Mouse (Mus musculus) forebrain, embryonic 15.5 days (tissue): ENCODE results near the gene Wfdc5. TPM values are rescaled to one million over a fixed set of nuclear protein-coding genes. Genes with fewer than 3 reads are reported as not detected.
"Not testable (repeated sequence)": the region's sequence is repeated elsewhere in the genome, so short reads cannot be mapped to it uniquely, and the experiment has no call there.

Source experiments
- ATAC-seq: fragments of 200-750 bp; cut with Nextera tagmentation; replicated peaks from 2 replicates; pipeline ENCODE4 v1.8.0; 2017; ENCODE audit warnings: mild to moderate bottlenecking, moderate TSS enrichment, moderate library complexity
- H3K27ac ChIP-seq: fragments of 300-500 bp; sonication (generic); replicated peaks from 2 replicates; pipeline ENCODE4 v1.5.1; 2015; ENCODE audit warnings: mild to moderate bottlenecking, inconsistent platforms
- H3K27me3 ChIP-seq: fragments of 300-500 bp; sonication (generic); 2 replicates; pipeline ENCODE4 v1.6.1; 2015; ENCODE audit warnings: inconsistent platforms
- H3K36me3 ChIP-seq: fragments of 300-500 bp; sonication (generic); 2 replicates; pipeline ENCODE4 v1.6.1; 2015; ENCODE audit warnings: mild to moderate bottlenecking, inconsistent platforms
- H3K4me1 ChIP-seq: fragments of 300-500 bp; sonication (generic); 2 replicates; pipeline ENCODE4 v1.6.1; 2015; ENCODE audit warnings: inconsistent platforms
- H3K4me2 ChIP-seq: fragments of 300-500 bp; sonication (generic); replicated peaks from 2 replicates; pipeline ENCODE4 v1.6.1; 2015; ENCODE audit warnings: mild to moderate bottlenecking, inconsistent platforms
- H3K4me3 ChIP-seq: fragments of 300-500 bp; sonication (generic); 2 replicates; pipeline ENCODE4 v1.5.1; 2015; ENCODE audit warnings: mild to moderate bottlenecking, inconsistent platforms
- H3K9ac ChIP-seq: fragments of 300-500 bp; sonication (generic); replicated peaks from 2 replicates; pipeline ENCODE4 v1.6.1; 2015; ENCODE audit warnings: mild to moderate bottlenecking, inconsistent platforms
- H3K9me3 ChIP-seq: fragments of 300-500 bp; sonication (generic); 2 replicates; pipeline ENCODE4 v1.6.1; 2016; ENCODE audit warnings: inconsistent platforms
- WGBS: fragments of 180-500 bp; shearing (Covaris S2); methylation state at CpG from one replicate; pipeline ENCODE4 v1.1.7; 2015; ENCODE audit warnings: mixed read lengths; 5-methylcytosine and 5-hydroxymethylcytosine counted together
- polyA plus RNA-seq: library from polyadenylated mRNA; unstranded; fragments of >200 nt; fragmentation: Nextera tagmentation; extraction: Ambion mirVana; gene quantifications from 2 replicates; pipeline ENCODE4 v1.2.1, GENCODE M21; 2015

The Wfdc5 gene
- polyA plus RNA-seq, result not detected in 2 replicates

DNA sequence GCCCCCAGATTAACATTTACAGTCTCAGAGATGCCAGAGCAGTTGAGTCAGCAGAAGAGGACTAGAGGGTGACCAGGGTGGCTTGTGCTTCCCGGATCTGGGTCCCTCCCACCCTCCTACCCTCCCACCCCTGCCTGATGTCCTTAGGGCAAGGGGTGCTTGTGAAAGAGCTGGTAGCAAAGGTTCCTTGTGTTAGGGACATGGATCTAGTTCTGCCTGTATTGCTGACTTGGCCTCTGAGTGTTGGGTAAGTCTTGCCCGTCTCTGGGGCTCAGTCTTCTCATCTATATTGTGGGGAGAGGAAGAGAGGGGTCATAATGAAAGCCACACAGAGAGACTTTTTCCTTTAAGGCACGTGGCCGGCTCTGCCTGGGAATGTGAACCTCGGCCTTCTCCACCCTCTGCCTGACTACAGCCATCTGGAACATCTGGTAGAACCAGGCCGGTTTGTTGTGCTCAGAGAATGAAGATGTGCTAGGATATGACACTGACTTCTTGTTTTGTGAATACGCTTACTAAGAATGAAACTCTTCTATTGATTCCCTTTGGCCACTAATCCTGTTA, at the start of gene Wfdc5:
Gene Wfdc5, minus strand, starts transcription at position 51 of the 564 bp plus-strand sequence.
- Histone ChIP-seq H3K4me3 (no peak within 1 kb of the TSS), H3K4me2 (no peak within 1 kb of the TSS), H3K27ac (no peak within 1 kb of the TSS), H3K9me3 (no peaks in the 10 kb centered on the region), H3K36me3 (no peaks in the 10 kb centered on the region), H3K27me3 (no peaks in the 10 kb centered on the region), H3K9ac (no peak within 1 kb of the TSS), H3K4me1 (no peaks in the 10 kb centered on the region)
- 82% methylated on average over 7 of the region's 7 CpGs for WGBS
- ATAC-seq, result no peak

DNA sequence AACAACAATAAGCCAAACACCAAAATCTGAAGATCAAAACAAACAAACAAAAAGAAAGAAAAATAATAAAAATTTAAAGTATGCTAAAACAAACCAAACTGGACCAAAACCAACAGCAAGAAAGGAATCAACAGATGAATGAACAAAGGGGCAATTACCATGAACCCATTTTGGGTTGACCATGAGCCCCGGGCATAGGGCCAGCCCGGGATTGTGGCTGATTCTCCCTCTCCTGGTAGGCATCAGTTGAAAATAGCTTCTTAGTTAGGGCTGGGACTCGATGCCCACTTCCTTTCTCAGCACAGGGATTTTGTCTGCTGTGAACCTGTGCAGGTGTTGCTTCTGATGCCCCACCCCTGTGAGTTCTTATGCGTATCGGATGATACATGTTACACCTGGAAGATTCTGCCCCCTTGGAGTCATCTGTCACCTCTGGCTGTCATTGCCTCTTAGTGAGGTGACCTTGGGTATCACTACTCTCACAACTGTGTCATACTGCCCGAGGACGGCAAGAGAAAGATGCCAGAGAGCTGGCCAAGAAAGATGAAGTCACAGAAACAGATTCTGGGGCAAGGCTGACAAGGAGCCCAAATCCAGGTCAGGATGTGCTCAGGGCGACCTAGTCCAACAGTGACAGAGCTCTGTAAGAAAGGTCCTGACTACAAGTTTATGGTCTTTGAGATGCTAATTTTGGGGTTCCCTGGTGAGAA, 46.0 kb upstream of the Wfdc5 start:
- Histone ChIP-seq H3K27me3 (no peaks in the 10 kb centered on the region), H3K4me2 (no peak overlapping the region), H3K36me3 (no peaks in the 10 kb centered on the region), H3K9ac (no peak overlapping the region), H3K27ac (no peak overlapping the region), H3K4me3 (no peak overlapping the region), H3K4me1 (no peaks in the 10 kb centered on the region), H3K9me3 (no peaks in the 10 kb centered on the region)
- no peak for ATAC-seq
- WGBS, result 88% methylated on average over 8 of the region's 8 CpGs

DNA sequence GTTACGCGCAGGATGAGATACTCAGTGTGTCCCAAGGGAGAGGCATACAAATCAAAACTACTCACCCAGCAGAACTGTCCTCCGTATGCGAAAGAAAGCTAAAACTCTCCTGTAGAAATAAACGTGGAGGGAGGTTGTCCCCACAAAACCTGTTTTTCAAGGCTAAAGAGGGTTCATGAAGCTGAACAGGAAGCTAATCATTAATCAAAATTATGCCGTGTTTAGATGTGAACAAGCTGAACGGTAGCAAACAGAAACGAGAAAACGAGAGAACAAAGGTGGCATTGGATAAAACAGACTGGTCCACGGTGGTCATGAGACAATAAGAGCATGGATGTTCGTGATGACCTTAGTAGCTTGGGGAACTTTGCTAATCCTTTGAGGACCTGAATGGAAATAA, 39.0 kb upstream of the Wfdc5 start, which contains the start of gene Wfdc15b:
Gene Wfdc15b, minus strand, starts transcription at position 139 of the 400 bp plus-strand sequence.
- Histone ChIP-seq H3K9me3 (no peaks in the 10 kb centered on the region), H3K4me3 (no peak within 1 kb of the TSS), H3K36me3 (no peaks in the 10 kb centered on the region), H3K4me2 (no peak within 1 kb of the TSS), H3K4me1 (no peaks in the 10 kb centered on the region), H3K27ac (no peak within 1 kb of the TSS), H3K27me3 (no peaks in the 10 kb centered on the region), H3K9ac (no peak within 1 kb of the TSS)
- WGBS, result 86% methylated on average over 11 of the region's 11 CpGs
- no peak for ATAC-seq

DNA sequence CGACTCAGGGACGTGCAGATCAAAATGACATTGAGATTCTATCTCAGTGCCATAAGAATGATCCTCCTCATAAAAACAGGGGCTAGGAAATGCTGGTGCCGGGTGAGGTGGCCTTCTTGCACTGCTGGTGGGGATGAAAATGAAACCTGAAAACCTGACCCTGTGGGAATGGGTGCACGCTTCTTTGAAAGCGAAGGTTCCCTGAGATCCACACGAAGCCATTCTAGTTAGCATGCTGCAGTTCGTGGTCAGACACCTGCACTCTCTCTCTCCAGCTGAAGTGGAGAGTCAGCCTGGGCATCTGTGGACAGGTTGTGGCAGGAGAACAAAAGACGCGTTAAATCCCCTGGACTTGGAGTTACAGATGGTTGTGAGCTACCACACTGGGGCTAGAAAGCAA, 36.8 kb upstream of the Wfdc5 start:
- H3K4me3 ChIP-seq, result no peak overlapping the region
- H3K27me3 ChIP-seq, result no peaks in the 10 kb centered on the region
- no peak overlapping the region for H3K4me2 ChIP-seq
- no peaks in the 10 kb centered on the region for H3K9me3 ChIP-seq
- no peaks in the 10 kb centered on the region for H3K4me1 ChIP-seq
- ATAC-seq, result no peak
- 89% methylated on average over 9 of the region's 9 CpGs for WGBS
- H3K36me3 ChIP-seq, result no peaks in the 10 kb centered on the region
- no peak overlapping the region for H3K9ac ChIP-seq
- no peak overlapping the region for H3K27ac ChIP-seq

DNA sequence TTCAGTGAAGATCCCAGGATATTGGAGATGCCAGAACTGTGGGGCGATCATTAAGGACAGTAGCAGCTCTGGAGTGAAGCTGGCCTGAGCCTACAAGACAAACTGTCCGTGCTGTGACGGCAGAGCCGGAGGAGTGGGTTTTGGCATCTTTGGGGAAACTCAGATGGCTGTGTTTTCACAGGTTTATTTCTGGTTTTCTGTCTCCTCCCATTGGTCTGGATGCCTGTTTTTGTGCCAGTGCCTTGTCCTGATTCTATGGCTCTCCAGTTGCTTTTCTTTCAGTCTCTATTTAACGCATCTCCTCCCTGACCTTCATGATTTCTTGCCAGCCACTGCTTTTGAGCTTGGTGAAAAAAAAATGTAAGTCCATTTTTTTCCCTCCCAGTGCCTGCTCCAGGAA, 30.2 kb upstream of the Wfdc5 start:
- ATAC-seq, result no peak
- no peak overlapping the region for H3K9ac ChIP-seq
- H3K9me3 ChIP-seq, result no peaks in the 10 kb centered on the region
- no peak overlapping the region for H3K4me3 ChIP-seq
- H3K27ac ChIP-seq, result no peak overlapping the region
- H3K4me1 ChIP-seq, result no peaks in the 10 kb centered on the region
- H3K27me3 ChIP-seq, result no peaks in the 10 kb centered on the region
- H3K4me2 ChIP-seq, result no peak overlapping the region
- H3K36me3 ChIP-seq, result no peaks in the 10 kb centered on the region
- 85% methylated on average over 5 of the region's 5 CpGs for WGBS

DNA sequence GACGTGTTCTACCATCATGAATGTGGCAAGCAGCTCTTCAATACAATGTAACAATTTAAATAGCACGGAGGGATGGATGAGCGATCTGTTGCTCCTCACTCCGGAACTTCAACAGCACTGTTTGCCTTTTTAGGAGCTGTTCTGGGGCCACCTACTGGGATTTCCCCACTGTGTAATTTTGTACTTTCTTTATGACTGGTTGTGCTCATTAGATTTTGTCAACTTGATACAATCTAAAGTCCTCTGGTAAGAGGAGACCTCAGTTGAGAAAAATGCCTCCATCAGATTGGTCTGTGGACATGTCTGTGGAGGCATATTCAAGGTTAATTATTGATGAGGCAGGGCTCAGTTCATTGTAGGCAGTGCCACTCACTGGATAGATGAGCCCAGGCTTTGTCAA, 28.4 kb upstream of the Wfdc5 start:
- Histone ChIP-seq H3K9ac (no peak overlapping the region), H3K4me1 (no peaks in the 10 kb centered on the region), H3K4me2 (no peak overlapping the region), H3K27me3 (no peaks in the 10 kb centered on the region), H3K4me3 (no peak overlapping the region), H3K36me3 (no peaks in the 10 kb centered on the region), H3K9me3 (no peaks in the 10 kb centered on the region), H3K27ac (no peak overlapping the region)
- no peak for ATAC-seq
- WGBS, result 87% methylated on average over 4 of the region's 4 CpGs

DNA sequence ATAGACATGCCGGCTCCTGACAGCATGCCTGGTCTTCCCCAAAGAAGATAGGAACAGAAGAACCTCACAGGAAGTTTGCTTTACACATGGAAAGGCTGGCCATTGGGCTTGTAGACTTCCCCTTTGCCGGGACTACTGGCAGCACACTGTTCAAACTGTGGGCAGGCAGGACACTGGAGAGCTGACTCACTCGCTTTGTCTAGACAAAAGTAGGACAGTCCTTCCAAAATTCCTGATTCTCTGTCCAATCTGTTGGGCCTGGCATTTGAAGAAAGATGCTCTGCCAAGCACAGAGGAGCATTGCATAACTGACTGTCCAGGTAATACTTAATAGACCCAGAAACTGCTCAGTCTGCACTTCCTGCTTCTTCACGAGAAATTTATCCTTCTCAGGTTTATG, 24.1 kb upstream of the Wfdc5 start:
- Histone ChIP-seq H3K9me3 (no peaks in the 10 kb centered on the region), H3K9ac (no peak overlapping the region), H3K27ac (no peak overlapping the region), H3K4me3 (no peak overlapping the region), H3K4me1 (no peaks in the 10 kb centered on the region), H3K27me3 (no peaks in the 10 kb centered on the region), H3K4me2 (no peak overlapping the region), H3K36me3 (no peaks in the 10 kb centered on the region)
- 76% methylated on average over 4 of the region's 4 CpGs for WGBS
- no peak for ATAC-seq

DNA sequence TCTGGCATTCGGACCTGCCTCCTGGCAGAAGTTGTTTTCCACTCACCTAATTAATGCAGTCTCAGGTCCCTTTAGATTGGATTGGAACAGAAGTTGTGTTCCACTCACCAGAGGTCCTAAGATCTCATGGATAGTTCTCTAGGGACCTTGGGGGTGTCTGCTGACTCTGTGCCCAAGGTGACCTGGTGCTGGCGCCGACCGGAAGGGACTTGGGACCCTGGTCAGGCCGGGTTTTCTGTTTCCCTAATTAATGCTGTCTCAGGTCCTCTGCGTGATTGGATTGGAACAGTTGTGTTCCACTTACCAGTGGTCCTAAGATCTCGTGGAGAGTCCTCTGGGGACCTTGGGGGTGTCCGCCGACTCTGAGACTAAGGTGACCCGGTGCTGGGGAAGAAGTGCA, 23.5 kb upstream of the Wfdc5 start:
- not testable (repeated sequence) for H3K4me3 ChIP-seq, H3K9me3 ChIP-seq, ATAC-seq, H3K4me1 ChIP-seq, H3K27me3 ChIP-seq, H3K36me3 ChIP-seq, H3K9ac ChIP-seq, H3K27ac ChIP-seq, H3K4me2 ChIP-seq
- WGBS, result 88% methylated on average over 10 of the region's 10 CpGs

DNA sequence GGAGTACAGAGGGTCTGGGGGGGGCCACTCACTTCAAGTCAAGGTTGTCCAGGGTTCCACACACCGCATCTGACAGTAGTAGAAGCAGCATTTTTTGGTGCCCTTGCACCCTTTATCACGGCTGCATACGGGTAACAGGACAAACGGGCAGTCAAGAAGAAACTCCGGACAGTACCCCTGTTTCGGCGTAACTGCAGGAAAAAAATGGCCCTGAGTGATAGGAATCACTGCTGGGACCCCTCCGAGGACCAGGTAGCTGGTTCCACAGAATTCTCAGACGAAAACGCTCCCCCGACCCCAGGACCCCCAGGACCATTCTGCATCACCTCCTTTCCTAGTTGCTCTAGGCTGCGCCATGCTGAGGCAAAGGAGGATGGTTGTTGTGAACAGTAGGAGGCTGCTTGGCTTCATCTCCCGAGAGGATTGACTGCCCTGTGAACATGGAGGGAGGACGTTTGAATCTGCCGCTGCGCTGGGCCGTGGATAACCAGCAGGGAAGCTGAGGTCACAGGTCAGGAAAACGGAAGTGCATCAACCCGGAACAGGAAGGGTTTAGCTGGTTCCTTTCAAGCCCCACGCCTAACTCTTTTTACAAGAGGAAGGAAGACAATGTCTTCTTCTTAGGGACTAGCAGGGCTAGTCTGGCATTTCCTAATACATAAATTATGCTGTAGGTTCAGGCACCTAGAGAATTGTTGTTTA, 17.2 kb upstream of the Wfdc5 start, which contains the start of gene Wfdc15a:
Gene Wfdc15a, minus strand, starts transcription at position 505 of the 702 bp plus-strand sequence.
- Histone ChIP-seq H3K27ac (no peak within 1 kb of the TSS), H3K27me3 (no peaks in the 10 kb centered on the region), H3K9me3 (no peaks in the 10 kb centered on the region), H3K4me2 (no peak within 1 kb of the TSS), H3K4me1 (no peaks in the 10 kb centered on the region), H3K9ac (no peak within 1 kb of the TSS), H3K36me3 (no peaks in the 10 kb centered on the region), H3K4me3 (no peak within 1 kb of the TSS)
- 86% methylated on average over 20 of the region's 20 CpGs for WGBS
- no peak for ATAC-seq

DNA sequence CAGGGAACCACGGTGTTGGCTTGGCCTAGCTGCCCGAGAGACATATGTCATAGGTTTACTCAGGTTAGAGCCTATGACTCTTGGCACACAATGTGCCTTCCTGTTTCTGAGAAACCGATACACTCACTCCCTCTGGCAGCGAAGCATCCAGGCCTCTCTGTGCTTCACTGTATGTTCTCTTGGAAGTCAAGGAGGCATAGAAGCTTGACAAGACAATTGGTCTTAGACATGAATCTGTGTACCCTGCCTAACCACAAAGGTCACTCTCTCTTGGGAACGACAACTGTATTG, 14.1 kb upstream of the Wfdc5 start:
- Histone ChIP-seq H3K9me3 (no peaks in the 10 kb centered on the region), H3K27me3 (no peaks in the 10 kb centered on the region), H3K36me3 (no peaks in the 10 kb centered on the region), H3K9ac (no peak overlapping the region), H3K4me3 (no peak overlapping the region), H3K4me1 (no peaks in the 10 kb centered on the region), H3K4me2 (no peak overlapping the region), H3K27ac (no peak overlapping the region)
- 82% methylated on average over 5 of the region's 5 CpGs for WGBS
- ATAC-seq, result no peak

DNA sequence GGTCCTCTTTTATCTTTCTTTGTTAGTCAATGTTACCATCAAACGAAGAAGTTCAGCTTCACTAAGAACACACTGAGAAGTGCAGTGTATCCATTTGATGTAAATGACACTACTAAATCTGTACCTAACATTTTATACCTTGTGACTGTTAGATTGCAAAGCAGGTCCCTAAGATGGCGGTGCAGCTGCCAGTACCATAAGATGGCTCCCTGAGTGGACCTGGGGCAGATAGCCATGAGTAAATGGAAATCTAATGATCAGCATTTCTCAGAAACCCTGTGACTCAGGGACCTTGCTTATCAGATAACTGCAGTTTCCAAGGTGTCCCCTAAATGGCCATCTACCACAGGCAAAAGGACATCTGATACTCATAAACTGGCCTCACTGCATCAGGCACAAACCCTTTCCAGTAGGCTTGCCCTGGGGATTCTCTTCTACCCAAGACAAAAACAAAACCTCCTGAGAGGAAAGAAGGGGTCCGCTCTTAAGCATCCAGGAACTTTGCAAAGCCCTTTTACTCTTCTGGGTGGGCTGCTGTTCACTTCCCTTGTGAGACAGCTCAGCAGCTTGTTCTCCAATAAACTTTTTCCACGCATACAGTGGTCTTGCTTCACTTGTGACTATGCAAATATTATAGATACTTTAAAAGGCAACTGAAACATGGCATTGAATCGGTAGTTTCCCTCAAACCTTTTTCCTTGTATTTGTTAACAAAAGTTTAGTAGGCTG, 13.6 kb upstream of the Wfdc5 start:
- no peaks in the 10 kb centered on the region for H3K27me3 ChIP-seq
- 91% methylated on average over 5 of the region's 5 CpGs for WGBS
- H3K36me3 ChIP-seq, result no peaks in the 10 kb centered on the region
- H3K4me3 ChIP-seq, result no peak overlapping the region
- no peak overlapping the region for H3K4me2 ChIP-seq
- H3K9me3 ChIP-seq, result no peaks in the 10 kb centered on the region
- ATAC-seq, result no peak
- H3K27ac ChIP-seq, result no peak overlapping the region
- H3K9ac ChIP-seq, result no peak overlapping the region
- no peaks in the 10 kb centered on the region for H3K4me1 ChIP-seq

DNA sequence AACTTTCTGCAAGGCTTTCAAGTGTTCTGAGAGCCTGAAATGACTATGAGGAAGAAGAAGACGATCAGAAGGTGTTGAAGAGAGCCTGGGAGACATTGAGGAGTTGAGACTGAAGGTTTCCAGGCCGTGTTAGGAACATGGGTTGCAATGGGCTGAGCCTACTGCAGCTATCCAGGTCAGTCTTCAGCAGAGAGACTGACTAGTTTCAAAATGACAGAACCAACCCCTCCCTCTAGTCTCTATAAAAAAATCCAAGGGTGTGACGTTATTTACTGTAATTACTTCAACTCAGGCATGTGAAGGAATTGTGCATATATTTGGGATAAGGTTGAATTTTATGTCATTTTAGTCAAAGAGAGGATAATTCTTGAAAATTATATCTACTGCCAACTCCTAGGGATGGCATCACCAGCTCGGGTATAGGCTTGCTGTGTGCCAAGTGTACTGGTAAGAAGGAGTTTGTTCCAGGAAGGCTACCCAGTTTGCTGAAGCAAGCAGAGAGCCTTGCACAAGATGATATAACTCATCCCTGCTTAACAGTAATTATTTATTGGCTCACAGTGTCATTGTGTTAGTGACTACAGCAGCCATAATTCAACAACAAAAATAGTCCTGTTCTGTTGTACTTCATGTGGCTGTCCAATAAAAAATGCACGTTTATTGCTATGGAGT, 12.6 kb upstream of the Wfdc5 start:
- H3K4me2 ChIP-seq, result no peak overlapping the region
- no peaks in the 10 kb centered on the region for H3K4me1 ChIP-seq
- no peak for ATAC-seq
- H3K36me3 ChIP-seq, result no peaks in the 10 kb centered on the region
- no peak overlapping the region for H3K4me3 ChIP-seq
- no peaks in the 10 kb centered on the region for H3K9me3 ChIP-seq
- no peak overlapping the region for H3K27ac ChIP-seq
- H3K9ac ChIP-seq, result no peak overlapping the region
- no peaks in the 10 kb centered on the region for H3K27me3 ChIP-seq
- 82% methylated on average over 5 of the region's 5 CpGs for WGBS
